Mouse (Mus musculus): Measurements from ENCODE around the gene Fryl.

DNA sequence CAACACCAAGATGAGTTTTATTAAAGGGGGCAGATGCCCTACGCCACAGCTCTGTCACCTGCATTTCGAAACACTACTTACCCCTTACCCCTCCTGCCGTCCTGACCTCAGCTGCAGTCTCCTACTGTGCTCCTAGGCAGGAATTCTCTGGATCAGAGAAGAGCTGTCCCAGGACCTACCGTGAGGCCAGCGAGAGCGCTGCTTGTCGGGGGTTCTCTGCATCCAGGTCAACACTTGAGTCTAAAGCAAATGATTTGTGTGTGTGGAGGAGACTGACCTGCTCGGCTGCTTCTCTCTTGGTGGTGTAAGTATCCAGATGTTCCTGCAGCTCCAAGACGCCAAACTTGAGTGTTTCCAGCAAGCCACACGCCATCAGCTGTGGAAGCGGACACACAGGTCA lies 223.9 kb downstream of the Fryl start:
- TF ChIP-seq CTCF (IDR thresholded peaks at IDR 0.05; ENCODE audit: insufficient read depth, low read length), result no peak
- no peak for TF ChIP-seq POLR2A (IDR thresholded peaks at IDR 0.05; ENCODE audit: borderline replicate concordance, extremely low read depth, low read depth, low read length)
